Mouse (Mus musculus) heart, postnatal 0 days (tissue): ENCODE data around the gene Dexi.

Source experiments
- CTCF ChIP-seq: IDR thresholded peaks from 2 replicates; pipeline ENCODE4 v1.5.1; 2016; ENCODE audit warnings: antibody characterized with exemption, control low read depth, low read depth
- EP300 ChIP-seq: IDR thresholded peaks from 2 replicates; pipeline ENCODE4 v1.6.1; 2016; ENCODE audit warnings: antibody characterized with exemption, low read depth

DNA sequence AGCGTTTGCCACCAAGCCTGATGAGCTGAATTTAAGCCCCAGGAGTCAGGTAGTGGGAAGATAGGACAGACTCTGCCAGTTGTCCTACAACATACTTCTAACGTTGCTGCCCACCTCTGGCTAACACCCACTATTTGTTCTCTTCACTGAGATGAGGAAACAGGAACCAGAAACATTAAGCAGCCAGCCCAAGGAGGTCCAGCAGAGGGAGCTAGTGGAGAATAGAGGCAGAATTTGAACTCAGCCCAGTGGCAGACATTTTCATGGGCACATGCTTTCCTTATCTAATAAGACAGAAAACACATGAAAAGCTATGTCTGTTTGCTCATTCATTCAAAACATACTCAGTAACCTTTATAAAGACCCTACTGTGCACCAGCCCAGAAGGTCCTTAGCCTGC is 39.8 kb downstream of the Dexi start:
- TF ChIP-seq CTCF, result no peak
- no peak for TF ChIP-seq EP300
